Mouse (Mus musculus) thymus, adult 2 months (tissue): ENCODE measurements around the gene Pmvk.

Experiments used
- CTCF ChIP-seq: fragments of 200-500 bp; IDR thresholded peaks from 2 replicates; pipeline ENCODE4 v1.5.1; 2012; ENCODE audit warnings: mild to moderate bottlenecking, control low read depth, low read length, moderate library complexity, borderline replicate concordance; ENCODE audit not compliant: control insufficient read depth, poor library complexity, insufficient read depth; ENCODE audit errors: extremely low read depth
- POLR2A ChIP-seq: fragments of 200-500 bp; IDR thresholded peaks from 2 replicates; pipeline ENCODE4 v1.6.1; 2012; ENCODE audit warnings: mild to moderate bottlenecking, low read length, control low read depth, moderate library complexity; ENCODE audit not compliant: control insufficient read depth, poor library complexity, insufficient read depth; ENCODE audit errors: extremely low read depth

GRCm38 (mm10) chr3:89435041-89435440, 19.3 kb upstream of the Pmvk start:
- TF ChIP-seq CTCF (no peak), POLR2A (no peak)
